Mouse (Mus musculus): ENCODE results near the gene BC048507.
"Not testable (repeated sequence)": the region's sequence is repeated elsewhere in the genome, so short reads cannot be mapped to it uniquely, and the experiment has no call there.

- TF ChIP-seq CTCF, POLR2A (IDR thresholded peaks at IDR 0.05; ENCODE audit: extremely low read depth, insufficient read depth, low read length): not testable (repeated sequence)
Measured at GRCm38 (mm10) chr13:67876049-67876698, 13.0 kb downstream of the BC048507 start.
